Mouse (Mus musculus) ES-E14 (cell line): Measurements from ENCODE around the gene Hlcs. TPM values are rescaled to one million over a fixed set of nuclear protein-coding genes. Genes with fewer than 3 reads are reported as not detected.

Experiments used
- DNase-seq: peaks from one replicate; pipeline ENCODE4 v3.0.0-alpha.2; 2013; ENCODE audit warnings: low read depth, low spot score
- H3K27ac ChIP-seq: 2 replicates; pipeline ENCODE4 v1.5.1; 2012; ENCODE audit warnings: low read depth, mild to moderate bottlenecking, low read length, moderate library complexity, mixed read lengths; ENCODE audit not compliant: poor library complexity, insufficient read depth, severe bottlenecking
- H3K36me3 ChIP-seq: 2 replicates; pipeline ENCODE4 v1.6.1; 2012; ENCODE audit warnings: mild to moderate bottlenecking, low read length, moderate library complexity, mixed read lengths; ENCODE audit not compliant: control insufficient read depth, poor library complexity, insufficient read depth, severe bottlenecking
- H3K4me1 ChIP-seq, 2 experiments: fragments of 150-350 bp in 1 of 2; sonication (generic) in 1 of 2; 2 replicates each; pipeline ENCODE4 v1.6.1; 2012; ENCODE audit warnings: low read length in 2 of 2, mild to moderate bottlenecking in 1 of 2, mixed read lengths in 1 of 2; ENCODE audit not compliant: control insufficient read depth in 2 of 2, insufficient read depth in 2 of 2, poor library complexity in 1 of 2
- H3K4me3 ChIP-seq, 2 experiments: fragments of 150-350 bp in 1 of 2; sonication (generic) in 1 of 2; 2 replicates each; pipeline ENCODE4 v1.5.1; 2012; ENCODE audit warnings: low read length in 2 of 2, low read depth in 1 of 2, mild to moderate bottlenecking in 1 of 2, mixed read lengths in 1 of 2; ENCODE audit not compliant: insufficient read depth in 1 of 2, poor library complexity in 1 of 2, severe bottlenecking in 1 of 2
- H3K9ac ChIP-seq: 2 replicates; pipeline ENCODE4 v1.6.1; 2012; ENCODE audit warnings: low read depth, mild to moderate bottlenecking, low read length, mixed read lengths; ENCODE audit not compliant: poor library complexity, insufficient read depth, severe bottlenecking
- H3K9me3 ChIP-seq: fragments of 150-350 bp; sonication (generic); 2 replicates; pipeline ENCODE4 v1.6.1; 2012; ENCODE audit warnings: low read depth, mild to moderate bottlenecking, low read length; ENCODE audit not compliant: control insufficient read depth, insufficient read depth
- CHD2 ChIP-seq: IDR thresholded peaks from 2 replicates; pipeline ENCODE4 v1.6.1; 2014; ENCODE audit warnings: mild to moderate bottlenecking, low read depth, low read length, inconsistent platforms
- HCFC1 ChIP-seq: IDR thresholded peaks from 2 replicates; pipeline ENCODE4 v1.6.1; 2012; ENCODE audit warnings: low read length, inconsistent platforms, borderline replicate concordance; ENCODE audit not compliant: insufficient read depth
- MAFK ChIP-seq: IDR thresholded peaks from 2 replicates; pipeline ENCODE4 v1.6.1; 2014; ENCODE audit warnings: mild to moderate bottlenecking, low read depth, low read length, inconsistent platforms; ENCODE audit not compliant: insufficient read depth
- ZC3H11A ChIP-seq: IDR thresholded peaks from 2 replicates; pipeline ENCODE4 v1.6.1; 2012; ENCODE audit warnings: low read depth, mild to moderate bottlenecking, inconsistent platforms, low read length, borderline replicate concordance
- ZNF384 ChIP-seq: IDR thresholded peaks from 2 replicates; pipeline ENCODE4 v1.6.1; 2012; ENCODE audit warnings: low read depth, low read length, inconsistent platforms
- in situ Hi-C, 2 experiments: fragments of 600-800 bp; cut with MboI; formaldehyde crosslinking; loops; one replicate each; pipeline ENCODE4 v1.15.1; 2025; ENCODE audit warnings: low sequenced_read_pairs in 2 of 2, inconsistent platforms in 1 of 2; ENCODE audit not compliant: unreplicated experiment in 2 of 2
- total RNA-seq: library from RNA; depleted of rRNA; stranded (reverse); fragments of 300-350 nt; gene quantifications from 2 replicates; pipeline ENCODE4 v1.2.3, GENCODE M21; 2012

Hlcs gene
- total RNA-seq, 1 experiment, result 5.2 TPM

GRCm38 (mm10) chr16:94164978-94165377 is 148.4 kb downstream of the Hlcs start:
- Histone ChIP-seq H3K27ac (no peak overlapping the region), H3K9me3 (no peaks in the 10 kb centered on the region), H3K9ac (no peak overlapping the region), H3K4me1 (peaks cover 7 to 32% of the 10 kb centered on the region in 2 experiments), H3K36me3 (no peaks in the 10 kb centered on the region), H3K4me3 (no peak overlapping the region)
- in situ Hi-C loops, result no loop called here
- TF ChIP-seq ZNF384, result no peak
- no peak for TF ChIP-seq HCFC1
- no peak for TF ChIP-seq CHD2
- no peak for TF ChIP-seq ZC3H11A
- no peak for TF ChIP-seq MAFK
- DNase-seq, result no peak

GRCm38 (mm10) chr16:94164236-94164635 is 149.1 kb downstream of the Hlcs start:
- DNase-seq, result no peak
- TF ChIP-seq ZC3H11A, result no peak
- no peak for TF ChIP-seq HCFC1
- TF ChIP-seq CHD2, result no peak
- TF ChIP-seq ZNF384, result no peak
- TF ChIP-seq MAFK, result no peak
- in situ Hi-C loops, result no loop called here
- no peak overlapping the region for H3K9ac ChIP-seq
- no peak overlapping the region for H3K4me3 ChIP-seq
- no peaks in the 10 kb centered on the region for H3K36me3 ChIP-seq
- no peaks in the 10 kb centered on the region for H3K9me3 ChIP-seq
- H3K27ac ChIP-seq, result no peak overlapping the region
- peaks cover 5 to 29% of the 10 kb centered on the region in 2 experiments; a peak in 3 of 4 replicates for H3K4me1 ChIP-seq

- no peak for TF ChIP-seq CHD2
Measured at GRCm38 (mm10) chr16:94163051-94163450, 150.3 kb downstream of the Hlcs start.

GRCm38 (mm10) chr16:94162000-94162399 is 151.4 kb downstream of the Hlcs start:
- no peak overlapping the region for H3K4me3 ChIP-seq
- H3K27ac ChIP-seq, result no peak overlapping the region
- no peaks in the 10 kb centered on the region for H3K36me3 ChIP-seq
- no peak for DNase-seq
- in situ Hi-C loops, result no loop called here
- H3K9ac ChIP-seq, result no peak overlapping the region
- H3K9me3 ChIP-seq, result no peaks in the 10 kb centered on the region
- peaks cover 2 to 21% of the 10 kb centered on the region in 2 experiments; a peak in 3 of 4 replicates for H3K4me1 ChIP-seq
- TF ChIP-seq MAFK (no peak), HCFC1 (no peak), CHD2 (no peak), ZNF384 (no peak), ZC3H11A (no peak)

More at GRCm38 (mm10) chr16:94163051-94163450, 150.3 kb downstream of the Hlcs start:
- Histone ChIP-seq H3K27ac (no peak overlapping the region), H3K9ac (no peak overlapping the region), H3K4me3 (no peak overlapping the region), H3K9me3 (no peaks in the 10 kb centered on the region), H3K4me1 (peaks cover 2 to 23% of the 10 kb centered on the region in 2 experiments; a peak in 3 of 4 replicates), H3K36me3 (no peaks in the 10 kb centered on the region)
- DNase-seq, result no peak
- in situ Hi-C loops, result no loop called here

GRCm38 (mm10) chr16:94157819-94158218 is 155.6 kb downstream of the Hlcs start:
- DNase-seq, result no peak
- Histone ChIP-seq H3K9me3 (no peaks in the 10 kb centered on the region), H3K4me1 (peaks cover 2 to 10% of the 10 kb centered on the region in 2 experiments; a peak in 3 of 4 replicates), H3K4me3 (no peak overlapping the region), H3K36me3 (no peaks in the 10 kb centered on the region), H3K9ac (no peak overlapping the region), H3K27ac (no peak overlapping the region)
- no peak for TF ChIP-seq ZC3H11A
- TF ChIP-seq MAFK, result no peak
- TF ChIP-seq CHD2, result no peak
- no peak for TF ChIP-seq HCFC1
- in situ Hi-C loops, result no loop called here
